Mouse (Mus musculus): ENCODE results near the gene Olfr279.

The Olfr279 gene

GRCm38 (mm10) chr15:98541064-98541463 is 48.9 kb downstream of the Olfr279 start:
- in situ Hi-C loops (cut with MboI, MseI) = no loop called here

- in situ Hi-C loops (cut with MboI, MseI) = no loop called here
Measured at GRCm38 (mm10) chr15:98543341-98543740, 51.1 kb downstream of the Olfr279 start.

- in situ Hi-C loops (cut with MboI, MseI) = no loop called here
Measured at GRCm38 (mm10) chr15:98545151-98545550, 52.9 kb downstream of the Olfr279 start.

- in situ Hi-C loops (cut with MboI, MseI) = no loop called here
Measured at GRCm38 (mm10) chr15:98546843-98547242, 54.6 kb downstream of the Olfr279 start.
